Mouse (Mus musculus) spleen, postnatal 4 days (tissue): ENCODE results near the gene Cd69.

Experiments used
- DNase-seq, 2 experiments: peaks; one replicate each; pipeline ENCODE4 v3.0.0; 2022; ENCODE audit warnings: low spot score in 2 of 2

Cd69 gene

DNA sequence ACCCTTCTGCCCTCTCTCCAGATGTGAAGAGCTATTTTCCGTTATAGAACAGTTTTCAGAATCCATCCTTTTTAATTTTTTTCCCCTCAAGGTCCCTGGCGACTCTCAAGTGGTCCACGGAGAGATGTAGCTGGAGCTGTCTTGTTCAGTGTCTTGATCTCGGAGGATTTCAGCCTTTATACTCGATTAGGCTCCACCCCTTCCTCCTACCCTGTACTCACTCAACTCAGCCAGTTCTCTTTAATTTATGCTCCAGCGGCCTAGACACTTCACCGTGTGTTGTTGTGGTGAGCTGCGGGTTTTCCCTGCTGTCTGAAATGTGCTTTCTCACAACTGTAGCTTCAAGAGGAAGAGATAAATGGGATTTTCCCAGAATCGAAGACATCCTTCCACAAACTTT, at the start of gene Cd69:
TSS of gene Cd69 (minus strand) at position 217 of the 400 bp plus-strand sequence.
- peak; percentile 50 to 63 for DNase-seq

DNA sequence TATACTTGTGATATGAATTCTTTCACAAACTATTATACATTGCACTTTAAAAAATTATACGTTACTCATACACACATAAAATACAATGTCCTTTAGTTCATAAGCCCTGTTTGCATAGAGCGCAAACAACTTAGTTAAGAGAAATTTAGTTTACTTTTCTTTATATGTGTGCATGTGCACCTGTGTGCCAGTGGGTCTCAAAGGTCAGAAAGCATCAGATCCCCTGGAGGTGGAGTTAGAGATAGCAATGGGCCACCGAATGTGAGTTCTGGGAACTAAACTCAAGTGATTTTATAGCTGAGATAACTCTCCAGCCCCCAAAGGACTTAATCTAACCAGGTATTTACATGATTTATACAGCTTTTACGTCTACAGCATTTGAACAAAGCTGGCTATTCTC, 44.1 kb upstream of the Cd69 start:
- no peak for DNase-seq

DNA sequence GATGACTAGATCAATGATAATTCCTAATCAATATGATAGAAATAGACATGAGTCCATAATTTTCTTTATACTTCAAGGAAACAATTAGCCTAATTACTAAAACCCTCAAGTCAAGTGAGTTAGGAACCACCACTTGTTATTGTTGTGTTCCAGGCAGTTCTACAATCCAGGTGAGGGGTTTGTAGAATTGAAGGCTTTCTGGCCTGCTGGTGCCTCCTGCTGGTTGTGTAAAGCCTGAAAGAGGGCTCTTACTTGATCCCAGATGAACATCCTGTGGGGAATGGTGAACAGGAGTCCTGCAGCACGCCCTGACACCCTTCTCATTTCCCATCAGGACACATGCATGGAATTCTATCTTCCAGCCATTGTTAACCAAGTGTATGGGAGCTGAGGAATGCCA, 43.2 kb upstream of the Cd69 start:
- no peak for DNase-seq

DNA sequence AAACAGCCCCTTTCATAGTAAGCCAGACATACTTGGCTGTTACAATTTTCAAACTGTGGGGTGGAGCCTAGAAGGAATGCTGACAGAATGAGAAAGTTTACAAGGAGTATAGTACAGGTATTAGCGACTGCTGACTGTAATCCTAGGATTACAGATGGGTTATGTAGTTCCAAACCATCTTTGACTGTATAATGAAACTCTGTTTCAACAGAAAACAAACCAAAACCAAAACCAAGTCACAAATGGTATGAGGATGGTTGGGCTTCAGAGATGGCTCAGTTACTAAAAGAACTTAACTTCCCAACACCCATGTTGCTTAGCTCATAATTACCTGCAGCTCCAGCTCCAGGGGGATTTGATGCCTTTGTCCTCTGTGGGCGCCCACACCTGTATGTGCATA, 41.2 kb upstream of the Cd69 start:
- DNase-seq = no peak

DNA sequence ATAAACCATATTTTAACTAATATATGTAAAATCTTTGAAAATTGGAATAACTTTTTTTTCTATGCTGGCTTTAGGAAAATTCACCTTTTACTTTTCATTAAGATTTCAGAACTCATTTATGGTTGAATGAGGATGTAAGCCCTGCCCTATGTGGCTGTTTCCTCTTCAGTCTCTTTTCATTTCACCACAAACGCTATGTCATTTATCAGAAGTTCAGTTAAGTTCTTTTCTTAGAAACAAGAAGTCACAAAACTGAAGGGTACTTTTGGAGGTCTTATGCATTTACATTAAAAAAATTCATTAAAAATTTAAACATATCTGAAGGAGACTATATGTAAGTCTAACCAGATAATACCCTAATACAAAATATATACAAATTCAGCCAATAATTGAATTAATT, 40.5 kb upstream of the Cd69 start:
- no peak for DNase-seq

DNA sequence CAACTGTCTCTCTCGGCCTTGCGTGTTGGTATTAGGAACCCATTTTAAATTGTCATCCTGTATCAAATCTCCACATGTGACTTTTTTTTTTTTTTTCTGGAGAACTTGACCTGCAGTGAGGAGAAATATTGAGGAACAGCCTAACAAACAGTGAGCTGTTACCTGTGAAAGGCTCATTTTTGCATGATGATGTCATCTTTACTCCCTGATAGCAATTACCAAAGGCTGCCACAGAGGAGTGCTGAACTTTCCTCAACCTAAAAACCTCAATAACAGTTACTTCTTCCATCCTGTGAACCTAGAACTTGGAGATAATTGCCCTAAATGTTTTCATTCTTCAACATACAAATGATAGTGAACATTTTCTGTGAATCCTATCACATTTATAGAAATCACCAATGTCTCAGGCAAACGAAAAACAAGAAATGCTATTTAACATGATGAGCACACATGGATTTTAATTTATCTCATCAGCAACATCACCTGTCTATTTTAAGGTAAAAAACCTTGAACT, 39.5 kb upstream of the Cd69 start:
- DNase-seq = no peak

DNA sequence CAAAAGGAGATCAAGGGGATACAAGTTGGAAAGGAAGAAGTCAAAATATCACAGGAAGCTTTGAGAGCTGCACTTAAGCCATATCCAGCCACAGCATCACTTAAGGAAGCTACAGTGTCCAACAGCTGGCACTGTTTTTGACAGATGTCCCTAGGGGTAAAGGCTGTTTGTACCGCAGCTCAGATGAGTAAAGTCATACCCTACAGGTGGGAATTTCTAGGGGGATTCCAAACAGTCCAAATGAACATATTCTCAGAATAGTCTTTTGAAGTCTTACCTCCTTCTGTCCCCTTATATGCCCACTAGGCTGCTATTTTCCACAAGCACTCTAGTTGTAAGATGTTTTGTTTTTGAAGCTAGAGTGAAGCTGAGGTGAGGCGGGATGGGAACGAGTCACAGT, 37.3 kb upstream of the Cd69 start:
- no peak for DNase-seq

DNA sequence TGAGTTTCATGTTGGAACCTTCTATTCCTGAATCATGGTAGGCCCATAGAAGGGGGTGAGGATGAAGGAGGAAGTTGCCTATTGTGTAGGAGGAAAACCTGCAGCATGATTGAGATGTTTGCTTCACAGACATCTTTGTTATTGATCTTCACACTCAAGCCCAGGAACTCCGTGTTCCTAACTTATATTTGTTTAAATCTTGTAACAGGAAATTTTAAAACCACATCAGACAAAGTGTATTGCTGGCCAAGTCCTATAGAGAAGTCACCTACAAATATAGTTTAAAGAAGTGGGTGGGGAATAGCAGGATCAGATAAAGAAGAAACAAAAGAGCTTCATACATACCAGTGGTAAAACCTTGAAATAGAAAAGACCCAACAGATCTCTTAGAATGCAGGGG, 28.9 kb upstream of the Cd69 start:
- no peak for DNase-seq

DNA sequence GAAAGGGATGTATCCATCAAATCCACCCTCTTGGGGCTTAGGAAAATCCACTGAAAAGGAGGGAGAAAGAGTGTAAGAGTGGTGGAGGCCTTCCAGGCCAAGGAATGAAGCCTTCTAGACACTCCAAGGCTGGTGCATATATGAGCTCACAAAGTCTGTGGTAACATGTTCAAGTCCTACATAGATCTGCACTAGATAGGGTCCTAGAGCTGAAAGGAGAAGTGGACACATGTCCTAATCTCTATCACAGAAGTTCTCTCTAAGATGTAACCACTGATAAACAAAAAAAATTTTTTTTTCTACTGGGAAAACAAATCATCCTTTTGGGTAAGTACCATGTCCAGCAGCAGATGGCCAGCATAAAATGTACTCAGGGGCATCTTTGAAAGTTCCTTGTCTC, 13.5 kb upstream of the Cd69 start:
- DNase-seq = no peak

DNA sequence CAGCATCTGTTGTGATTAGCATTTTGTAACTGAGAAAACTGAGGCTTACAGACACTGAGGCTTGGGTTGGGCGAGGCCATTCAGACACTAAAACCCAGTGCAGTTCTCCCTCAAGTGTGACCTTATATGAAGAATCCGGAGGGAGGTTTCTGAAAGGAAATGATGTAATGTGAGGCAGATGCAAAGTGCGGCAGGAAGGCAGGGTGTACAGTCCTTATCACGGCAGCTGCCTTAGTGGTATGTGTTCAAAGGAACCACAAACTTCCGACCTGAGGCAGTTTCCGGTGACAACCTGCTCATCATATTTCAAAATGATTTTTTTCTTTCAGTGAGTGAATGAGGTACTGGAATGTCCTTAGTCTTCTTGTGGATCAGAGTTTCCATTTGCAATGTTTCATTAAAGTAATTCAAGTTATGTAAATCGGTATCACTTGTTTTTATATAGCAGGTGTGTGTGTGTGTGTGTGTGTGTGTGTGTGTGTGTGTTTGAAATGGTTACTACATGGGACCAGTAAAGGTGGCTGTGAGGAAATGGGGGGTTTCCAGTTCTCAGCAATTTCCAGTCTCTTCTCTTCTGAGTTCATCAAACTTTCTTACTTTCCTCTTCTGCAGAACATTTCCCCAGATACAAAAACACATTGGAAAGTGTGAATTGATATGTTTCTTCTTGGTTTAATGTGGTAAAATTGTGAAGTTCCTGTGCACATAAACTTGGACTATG, 9.3 kb upstream of the Cd69 start:
- peak in 1 of 2 experiments; percentile 38 for DNase-seq

DNA sequence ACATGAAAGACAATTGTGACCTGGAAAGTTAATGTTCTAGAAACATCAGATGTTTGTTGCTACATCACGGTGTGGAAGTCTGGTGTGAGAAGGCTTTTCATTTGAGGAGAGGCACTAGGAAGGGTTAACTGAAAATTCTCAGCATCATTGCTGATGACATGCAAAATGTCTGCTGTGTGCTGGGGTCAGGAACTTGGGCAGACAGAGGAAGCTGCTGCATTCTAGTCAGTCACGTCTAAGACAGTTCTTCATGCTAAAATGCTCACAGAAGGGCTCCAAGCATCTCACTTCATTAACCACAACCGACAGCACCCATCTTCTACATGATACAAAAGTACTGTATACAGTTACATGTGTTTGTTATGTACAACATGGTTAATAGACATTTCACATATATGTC, 8.0 kb upstream of the Cd69 start:
- DNase-seq = no peak

DNA sequence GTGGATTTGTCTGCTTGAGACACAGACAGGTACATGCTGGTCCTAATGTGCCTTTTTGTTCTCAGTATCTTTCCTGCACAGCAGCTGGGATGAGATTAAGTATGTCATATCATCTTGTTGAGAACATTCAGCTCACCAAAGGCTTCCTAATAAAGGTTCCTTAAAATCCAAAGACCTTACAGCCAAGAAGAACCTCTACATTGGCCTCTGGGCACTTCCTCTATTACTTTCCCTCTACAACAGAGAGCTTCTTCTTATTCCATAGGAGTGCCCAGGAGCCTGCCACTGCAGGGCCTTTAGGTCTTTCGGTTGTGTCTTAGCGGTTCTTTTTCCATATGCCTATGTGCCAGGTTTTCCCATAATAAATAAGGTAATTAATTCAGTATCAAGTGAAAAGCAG, 1.2 kb upstream of the Cd69 start:
- no peak for DNase-seq

DNA sequence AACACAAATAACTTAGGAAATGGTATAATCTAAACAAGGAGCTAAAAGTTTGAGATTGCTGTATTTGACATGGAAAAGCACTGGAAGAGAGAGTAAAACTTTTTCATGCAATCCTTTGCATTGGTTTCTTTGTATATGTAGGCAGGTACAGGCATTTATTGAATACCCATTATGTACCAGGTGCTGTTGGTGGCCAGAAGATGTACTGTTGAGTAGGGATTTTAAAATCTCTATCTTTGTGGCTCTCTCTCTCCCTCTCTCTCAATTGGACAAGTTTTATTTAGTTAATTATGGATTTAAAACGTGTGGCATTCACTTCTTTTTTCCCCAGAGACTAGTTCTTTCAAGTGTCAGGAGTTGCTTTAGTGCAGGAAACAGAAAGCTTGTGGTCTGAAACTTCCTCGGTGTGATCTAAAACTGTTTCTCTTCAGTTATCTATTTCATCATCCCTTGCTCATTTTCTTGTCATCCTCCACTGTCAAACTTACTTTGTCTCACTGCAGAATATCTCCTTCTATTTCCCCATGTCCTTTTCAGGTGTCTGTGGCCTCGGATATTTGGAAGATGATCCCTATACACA, 478 bp upstream of the Cd69 start:
- DNase-seq = no peak

DNA sequence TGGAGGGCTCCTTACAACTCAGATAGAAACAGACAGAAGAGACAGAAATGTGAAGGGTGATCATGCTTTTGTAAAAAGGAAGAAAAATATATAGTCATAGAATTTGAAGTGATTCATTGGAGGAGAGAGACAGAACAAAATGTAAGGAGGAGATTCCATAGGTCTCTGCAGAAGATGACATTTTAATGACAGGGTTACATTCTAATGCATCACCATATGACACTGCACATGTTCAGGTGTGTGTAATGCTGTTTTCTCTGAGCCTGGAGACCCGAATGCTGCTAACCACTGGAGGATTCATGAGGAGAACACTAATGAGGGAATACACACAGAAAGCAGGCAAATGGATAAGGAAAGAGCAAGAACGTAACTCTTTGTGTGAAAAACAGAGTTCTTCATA, 760 bp downstream of the Cd69 start:
- DNase-seq = no peak

DNA sequence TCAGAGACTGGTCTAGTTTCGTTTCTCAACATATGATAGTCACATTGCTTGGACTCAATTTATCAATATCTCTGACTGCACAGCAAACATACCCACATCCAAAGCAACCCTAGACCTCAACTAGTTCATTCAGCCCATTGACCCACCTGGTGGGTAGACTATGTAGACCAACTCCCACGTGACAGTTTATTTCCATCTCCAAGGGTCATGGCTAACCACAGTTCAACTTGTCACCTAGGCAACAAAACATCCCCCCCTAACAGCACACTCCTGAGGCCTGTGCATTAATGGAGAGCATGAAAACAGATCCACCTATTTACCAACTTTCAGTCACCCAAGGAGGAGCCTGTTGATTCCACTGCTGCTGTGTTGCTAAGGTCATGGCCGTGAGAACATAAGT, 1.6 kb downstream of the Cd69 start:
- no peak for DNase-seq

DNA sequence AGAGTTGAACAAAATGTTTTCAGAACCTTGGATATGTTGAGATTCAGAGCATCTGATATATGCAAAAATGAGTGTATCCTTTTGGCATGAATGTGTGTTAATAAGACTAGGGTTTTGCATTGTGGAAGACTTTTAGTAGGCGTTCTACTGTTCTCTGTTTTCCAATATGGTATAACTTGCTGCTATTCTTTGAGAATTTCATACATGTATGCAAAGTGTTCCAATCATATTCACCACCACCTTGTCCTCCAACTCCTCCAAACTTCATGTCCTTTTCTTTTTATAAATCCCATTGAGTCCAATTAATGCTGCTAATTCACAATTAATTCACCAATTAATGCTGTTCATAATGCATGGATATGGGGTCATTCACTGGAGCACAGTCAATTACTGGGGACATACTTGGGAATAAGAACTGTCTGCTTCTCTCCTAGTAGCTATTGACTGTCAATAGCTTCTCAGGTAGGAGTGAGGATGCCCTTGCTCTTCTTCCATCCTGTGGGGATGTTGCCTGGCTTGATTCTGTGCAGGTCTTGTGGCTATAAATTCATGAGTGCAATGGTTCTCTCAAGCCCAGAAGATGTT, 8.7 kb downstream of the Cd69 start:
- no peak for DNase-seq

DNA sequence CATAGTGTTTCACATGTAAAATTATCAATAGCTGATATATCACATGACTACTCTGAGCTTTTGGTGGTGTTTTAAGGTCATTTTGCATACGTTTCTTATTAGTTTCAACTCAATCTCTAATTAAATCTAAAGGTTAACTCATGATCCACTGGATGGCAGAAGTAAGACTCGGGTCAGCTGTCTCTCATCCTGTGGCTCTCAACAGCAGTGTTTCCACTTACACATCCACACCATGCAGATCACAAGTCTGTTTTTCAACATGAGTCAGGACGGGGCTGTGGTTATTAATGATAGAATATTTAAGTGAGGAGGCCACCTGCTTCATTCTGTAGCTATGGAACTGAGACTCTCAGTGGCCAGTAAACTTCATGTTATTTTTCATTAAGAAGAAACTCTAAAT, 9.4 kb downstream of the Cd69 start:
- no peak for DNase-seq

DNA sequence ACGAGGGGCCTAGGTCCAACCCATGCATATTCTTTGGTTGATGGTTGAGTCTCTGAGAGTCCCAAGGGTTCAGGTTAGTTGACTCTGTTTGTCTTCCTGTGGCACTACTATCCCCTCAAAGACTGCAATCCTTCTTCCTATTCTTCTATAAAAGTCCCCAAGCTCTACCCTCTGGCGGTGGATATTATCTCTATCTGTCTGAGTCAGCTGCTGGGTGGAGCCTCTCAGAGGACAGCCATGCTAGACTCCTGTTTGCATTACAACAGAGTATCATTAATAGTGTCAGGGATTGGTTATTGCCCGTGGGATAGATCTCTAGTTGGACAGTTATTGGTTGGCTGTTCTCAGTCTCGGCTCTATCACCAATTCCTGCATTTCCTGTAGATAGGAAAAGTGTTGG, 14.3 kb downstream of the Cd69 start:
- DNase-seq = no peak

DNA sequence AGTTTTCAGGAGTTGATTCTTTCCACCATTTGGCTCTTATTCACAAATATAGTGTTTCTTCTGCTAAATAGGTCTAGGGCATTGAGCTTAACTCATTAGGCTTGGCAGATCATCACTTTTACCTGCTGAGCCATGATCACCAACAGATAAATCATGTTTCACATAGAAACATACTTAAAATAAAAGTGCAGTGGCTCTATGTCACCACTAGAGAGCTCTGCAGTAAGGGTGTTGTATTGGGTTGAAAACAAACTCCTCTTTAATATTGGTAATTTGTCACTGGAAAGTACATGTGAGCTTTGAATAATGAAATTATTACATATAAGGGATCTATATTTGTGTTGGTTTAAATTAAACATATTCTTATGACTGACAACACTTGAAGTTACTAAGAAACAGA, 15.2 kb downstream of the Cd69 start:
- DNase-seq = no peak

DNA sequence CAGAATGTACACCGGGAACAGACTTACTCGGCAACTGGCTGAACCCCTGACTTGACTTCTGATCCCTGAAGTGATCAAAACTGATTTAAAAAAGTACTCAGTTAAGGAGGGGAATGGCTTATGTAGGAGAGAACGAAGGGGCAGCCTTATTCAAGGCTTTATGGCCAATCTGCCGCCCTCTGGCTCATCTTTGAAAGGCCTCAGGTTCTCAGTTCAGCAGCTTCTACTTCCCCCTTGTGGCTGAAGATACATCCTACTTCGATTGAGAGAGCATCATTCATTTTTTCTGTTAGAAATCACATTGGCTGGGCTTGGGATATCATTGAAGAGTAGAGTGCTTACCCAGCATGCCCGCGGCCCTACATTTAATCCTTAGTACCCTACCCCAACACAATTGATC, 19.2 kb downstream of the Cd69 start:
- no peak for DNase-seq

DNA sequence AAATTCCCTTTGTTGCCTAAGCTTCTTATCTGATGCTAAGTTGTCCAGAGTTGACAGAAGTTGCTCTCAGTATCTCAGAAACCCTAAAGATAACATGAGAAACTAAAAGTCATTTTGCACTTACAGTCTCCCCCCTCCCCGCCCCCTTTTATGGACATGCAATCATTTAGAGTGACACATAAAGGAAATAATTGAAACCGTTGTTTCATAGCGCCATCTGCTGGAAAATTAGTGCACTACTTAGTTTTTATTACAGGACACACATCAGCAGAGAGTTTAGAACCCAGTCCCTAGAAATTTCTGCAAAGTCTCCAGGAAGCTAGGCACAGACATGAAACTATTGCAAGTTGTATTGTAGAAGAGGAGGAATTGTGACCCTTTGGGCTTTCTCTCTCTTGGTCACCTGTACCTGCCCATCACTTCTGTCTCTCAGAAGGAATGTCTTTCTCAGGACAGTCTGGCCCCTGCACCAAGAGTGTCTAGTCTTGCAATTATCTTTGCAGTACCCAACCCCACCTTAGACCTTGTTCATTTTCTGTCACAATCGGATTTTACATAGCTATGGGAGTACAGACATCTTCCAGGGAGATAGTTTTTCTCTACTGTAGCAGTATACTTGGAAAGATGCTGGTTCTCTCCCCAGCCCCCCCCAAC, 20.2 kb downstream of the Cd69 start:
- no peak for DNase-seq

DNA sequence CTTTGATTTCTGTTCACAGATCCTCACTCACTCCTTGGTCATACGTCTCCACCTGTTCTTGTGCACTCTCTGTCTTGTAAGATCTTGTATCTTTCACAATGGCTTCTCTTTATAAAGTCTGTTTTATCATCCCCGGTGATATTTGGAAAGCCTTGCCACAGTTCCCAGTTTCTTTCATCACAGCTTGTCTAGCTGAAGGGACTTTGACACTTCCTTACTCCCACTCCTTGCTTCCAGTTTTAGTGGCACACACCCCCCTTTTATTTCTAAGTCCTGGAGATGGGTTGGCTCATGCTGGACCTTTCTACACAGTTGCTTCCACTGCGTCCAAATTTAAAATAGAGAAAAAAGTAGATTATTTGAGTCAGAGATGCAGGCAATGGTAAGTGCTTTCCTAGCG, 20.9 kb downstream of the Cd69 start:
- DNase-seq = no peak

DNA sequence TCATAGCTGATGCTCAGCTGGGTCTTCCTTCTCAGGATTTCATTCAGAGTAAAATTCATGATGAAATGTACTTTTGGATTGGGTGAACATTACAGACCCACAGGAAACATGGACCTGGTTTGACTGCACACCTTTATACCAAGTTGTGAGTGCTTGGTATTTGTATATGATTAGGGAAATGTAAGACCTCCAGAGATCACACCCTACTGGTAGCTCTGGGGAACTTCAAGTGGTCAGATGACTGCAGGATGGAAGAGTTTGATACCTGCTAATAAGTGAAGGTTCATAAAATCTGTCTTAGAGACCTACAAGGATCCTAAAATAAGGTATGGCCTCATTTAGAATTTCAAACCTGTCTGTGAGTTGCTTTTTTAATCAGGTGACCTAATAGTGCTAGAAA, 27.0 kb downstream of the Cd69 start:
- no peak for DNase-seq
